Mouse (Mus musculus) heart, adult 2 months (tissue): Measurements from ENCODE around the gene 4931440F15Rik.

ENCODE experiments used
- CTCF ChIP-seq: fragments of 200-600 bp; IDR thresholded peaks from 2 replicates; pipeline ENCODE4 v1.8.1; 2022; ENCODE audit warnings: antibody characterized with exemption, mild to moderate bottlenecking, moderate library complexity
- EP300 ChIP-seq: fragments of 200-500 bp; IDR thresholded peaks from 2 replicates; pipeline ENCODE4 v1.6.1; 2011; ENCODE audit warnings: low read depth, low read length, control low read depth; ENCODE audit not compliant: insufficient read depth
- POLR2A ChIP-seq: fragments of 200-500 bp; IDR thresholded peaks from 2 replicates; pipeline ENCODE4 v1.6.1; 2011; ENCODE audit warnings: mild to moderate bottlenecking, low read depth, low read length, control low read depth; ENCODE audit not compliant: insufficient read depth

DNA sequence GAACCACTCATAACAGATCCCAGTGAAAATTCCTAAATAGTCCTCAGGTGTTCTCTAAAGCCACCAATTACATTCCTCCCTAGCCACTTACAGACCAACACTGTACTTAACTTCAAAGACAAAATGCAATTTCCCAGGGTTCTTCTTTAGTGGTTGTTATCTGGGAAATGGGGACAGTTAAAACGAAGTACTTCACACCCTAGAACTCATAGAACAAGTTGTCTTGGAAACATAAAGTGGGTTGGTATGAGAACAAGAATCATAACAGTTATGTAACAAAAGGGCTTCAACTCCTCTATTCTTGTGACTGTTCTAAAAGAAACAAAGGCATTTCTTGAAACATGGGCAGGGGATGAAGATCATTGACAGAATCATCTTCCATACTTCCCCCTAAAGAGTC is 12.2 kb downstream of the 4931440F15Rik start:
- TF ChIP-seq POLR2A, result no peak
- no peak for TF ChIP-seq CTCF
- TF ChIP-seq EP300, result no peak
